Mouse (Mus musculus) lung, adult 2 months (tissue): ENCODE results near the gene Slc41a2.

ENCODE experiments used
- CTCF ChIP-seq: fragments of 200-500 bp; IDR thresholded peaks from 2 replicates; pipeline ENCODE4 v1.5.1; 2011; ENCODE audit warnings: mild to moderate bottlenecking, low read length, control low read depth; ENCODE audit not compliant: insufficient read depth
- POLR2A ChIP-seq: fragments of 200-500 bp; IDR thresholded peaks from 2 replicates; pipeline ENCODE4 v1.6.1; 2011; ENCODE audit warnings: low read depth, mild to moderate bottlenecking, control low read depth, low read length, borderline replicate concordance; ENCODE audit errors: extremely low read depth

- TF ChIP-seq CTCF (no peak), POLR2A (peak; percentile 43; the same call in 1 of the 2 replicates)
These were observed 22.3 kb upstream of the Slc41a2 start, which contains the start of gene D10Wsu102e for GRCm38 (mm10) chr10:83359956-83360355.
